Mouse (Mus musculus): Measurements from ENCODE around the gene Pik3c2a.

Gene Pik3c2a

DNA sequence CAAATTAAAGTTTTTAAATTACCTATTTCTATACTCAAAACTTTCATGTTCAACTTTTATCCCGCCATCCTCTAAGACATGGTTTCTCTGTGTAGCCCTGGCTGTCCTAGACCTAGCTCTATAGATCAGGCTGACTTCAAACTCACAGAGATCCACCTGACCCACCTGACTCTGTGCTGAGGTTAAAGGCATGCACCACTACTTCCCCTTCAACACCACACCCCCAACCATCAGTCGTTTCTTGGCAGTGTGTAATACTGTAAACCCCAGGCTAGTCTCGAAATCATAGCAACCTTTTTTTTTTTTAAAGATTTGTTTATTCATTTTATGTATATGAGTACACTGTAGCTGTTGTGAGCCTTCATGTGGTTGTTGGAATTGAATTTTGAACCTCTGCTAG lies 50.9 kb downstream of the Pik3c2a start:
- no peak for DNase-seq (ENCODE audit: low read depth, low spot score)

DNA sequence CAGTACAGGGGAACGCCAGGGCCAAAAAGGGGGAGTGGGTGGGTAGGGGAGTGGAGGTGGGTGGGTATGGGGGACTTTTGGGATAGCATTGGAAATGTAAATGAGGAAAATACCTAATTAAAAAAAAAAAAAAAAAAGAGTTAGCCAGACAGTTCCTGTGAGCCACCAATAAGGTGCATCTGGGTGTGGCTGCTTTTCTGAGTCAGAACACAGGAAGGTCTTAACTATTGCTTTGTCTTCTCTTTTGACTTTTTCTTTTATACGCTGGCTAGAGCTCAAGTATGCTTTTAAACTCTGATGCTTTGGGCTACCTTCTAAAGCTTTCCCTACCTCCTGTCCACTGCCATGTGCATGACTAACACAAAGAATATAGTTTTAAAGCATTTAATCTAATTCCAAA lies 55.9 kb downstream of the Pik3c2a start:
- peak; percentile 72 for DNase-seq (ENCODE audit: low read depth, low spot score)

- DNase-seq (ENCODE audit: low read depth, low spot score): peak; percentile 60
Observed at GRCm38 (mm10) chr7:116379181-116379580, 64.1 kb downstream of the Pik3c2a start.

GRCm38 (mm10) chr7:116374284-116374683 lies 69.0 kb downstream of the Pik3c2a start:
- DNase-seq (ENCODE audit: low read depth, low spot score): no peak

GRCm38 (mm10) chr7:116336226-116336625 lies 107.0 kb downstream of the Pik3c2a start:
- DNase-seq (ENCODE audit: low read depth, low spot score): peak; percentile 65

DNA sequence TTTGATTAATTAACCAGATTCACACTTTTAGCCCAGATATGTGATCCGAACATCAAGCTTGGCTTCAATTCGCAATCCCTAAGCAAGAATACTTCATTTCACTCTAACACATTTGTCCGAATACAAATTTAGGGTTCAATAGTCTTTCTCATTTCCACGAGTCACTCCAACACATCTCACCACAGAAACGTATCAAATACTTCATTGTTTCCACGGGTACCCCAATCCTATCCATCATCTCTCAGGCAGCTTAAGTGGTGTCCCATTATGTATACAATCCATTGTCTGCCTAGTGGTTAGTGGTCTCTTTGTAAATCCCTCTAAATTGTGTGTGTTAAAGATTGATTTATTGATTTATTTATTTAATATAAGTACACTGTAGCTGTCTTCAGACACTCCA lies 108.1 kb downstream of the Pik3c2a start:
- peak; percentile 1 for DNase-seq (ENCODE audit: low read depth, low spot score)

- no peak for DNase-seq (ENCODE audit: low read depth, low spot score)
Observed at GRCm38 (mm10) chr7:116334669-116335038, 108.6 kb downstream of the Pik3c2a start.

DNA sequence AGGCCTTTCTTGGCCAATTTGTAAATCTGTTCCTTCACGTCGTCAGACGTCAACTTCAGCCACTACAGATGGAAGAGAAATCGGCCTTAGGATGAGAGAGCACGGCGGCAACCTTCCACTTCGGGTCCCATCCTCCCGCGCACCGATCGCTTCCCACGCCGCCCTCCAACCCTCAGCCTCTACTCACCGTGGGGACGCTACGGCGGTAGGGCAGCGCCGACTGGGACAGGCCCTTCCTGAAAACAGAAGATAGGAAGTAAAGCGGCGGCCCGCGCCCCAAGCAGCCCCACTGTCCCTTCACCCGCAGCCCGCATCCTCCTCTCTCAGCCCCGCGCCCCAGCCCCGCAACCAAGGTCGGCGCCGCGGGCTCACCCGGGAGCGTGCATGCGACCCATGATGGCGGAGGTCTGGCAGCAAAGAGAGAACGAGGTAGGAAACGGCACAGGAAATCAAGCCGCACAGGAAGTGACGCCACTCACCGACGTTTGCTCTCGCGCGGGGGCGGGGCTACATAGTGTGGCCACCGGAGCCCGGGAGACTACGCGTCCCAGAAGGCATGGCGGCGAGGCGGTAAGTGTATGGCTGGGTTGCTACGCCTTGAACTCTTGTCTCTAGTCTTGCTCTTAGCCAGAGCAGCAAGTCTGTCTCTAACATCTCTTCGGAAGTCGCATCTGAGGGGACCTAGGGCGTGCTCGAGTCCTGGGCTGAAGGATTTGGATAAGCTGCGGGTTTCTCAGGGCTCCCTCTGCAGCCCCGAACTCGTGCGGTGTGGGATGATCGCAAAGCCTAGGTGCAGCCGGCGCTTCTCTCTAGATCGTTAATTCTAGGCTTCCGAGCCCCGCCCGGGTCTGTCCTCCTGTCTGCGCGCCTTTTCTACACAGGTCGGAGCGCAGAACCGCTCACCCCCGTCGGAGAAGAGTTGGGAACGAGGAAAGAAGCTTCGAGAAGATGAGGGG lies 109.3 kb downstream of the Pik3c2a start, which contains the start of gene Rps13:
Rps13 (minus strand) TSS at position 483 of the 956 bp plus-strand sequence.
- DNase-seq (ENCODE audit: low read depth, low spot score): peak; percentile 96

GRCm38 (mm10) chr7:116331246-116331645 lies 112.0 kb downstream of the Pik3c2a start:
- DNase-seq (ENCODE audit: low read depth, low spot score): no peak

GRCm38 (mm10) chr7:116329858-116330257 lies 113.4 kb downstream of the Pik3c2a start:
- DNase-seq (ENCODE audit: low read depth, low spot score): no peak

- DNase-seq (ENCODE audit: low read depth, low spot score): no peak
Observed at GRCm38 (mm10) chr7:116328777-116329176, 114.5 kb downstream of the Pik3c2a start.

GRCm38 (mm10) chr7:116327901-116328300 lies 115.3 kb downstream of the Pik3c2a start:
- DNase-seq (ENCODE audit: low read depth, low spot score): no peak

GRCm38 (mm10) chr7:116323331-116323964 lies 119.8 kb downstream of the Pik3c2a start:
- DNase-seq (ENCODE audit: low read depth, low spot score): peak; percentile 72

DNA sequence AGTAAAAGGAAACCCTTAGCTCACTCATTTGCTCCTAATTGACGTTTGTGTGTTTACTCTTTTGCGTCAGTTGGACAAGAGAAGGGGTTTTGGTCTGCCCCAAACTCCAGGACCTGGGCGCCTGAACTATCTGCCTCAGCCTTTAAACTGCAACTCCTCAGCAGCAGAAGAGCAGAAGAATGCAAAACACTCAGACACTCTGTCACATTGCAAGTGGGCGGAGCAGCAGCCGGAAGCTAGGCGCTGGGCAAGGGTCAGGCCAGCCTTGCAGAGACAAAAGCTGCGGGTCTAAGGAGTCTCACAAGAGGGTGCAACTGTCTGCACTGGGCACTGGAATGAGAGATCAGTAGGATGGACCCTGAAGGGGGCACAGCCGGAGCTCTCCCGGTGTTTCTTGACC lies 133.8 kb downstream of the Pik3c2a start:
- peak; percentile 58 for DNase-seq (ENCODE audit: low read depth, low spot score)

DNA sequence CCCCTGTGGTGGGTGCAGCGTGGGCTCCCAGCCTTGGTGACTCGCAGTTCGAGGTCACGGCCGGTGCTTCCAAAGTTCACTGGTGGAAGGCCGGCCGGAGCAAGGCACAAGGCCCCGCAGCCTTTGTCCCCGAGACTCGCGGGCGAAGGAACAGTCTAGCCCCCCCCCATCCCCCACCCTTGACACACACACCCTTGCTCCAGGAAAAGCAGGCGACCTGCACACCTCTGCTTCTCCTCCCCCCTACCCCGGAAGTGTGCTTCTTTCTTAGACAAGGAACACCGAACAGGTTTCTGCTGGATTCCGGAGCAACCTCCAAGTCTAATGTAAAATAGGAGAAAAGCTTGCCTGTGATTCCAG lies 134.6 kb downstream of the Pik3c2a start:
- DNase-seq (ENCODE audit: low read depth, low spot score): peak; percentile 92

DNA sequence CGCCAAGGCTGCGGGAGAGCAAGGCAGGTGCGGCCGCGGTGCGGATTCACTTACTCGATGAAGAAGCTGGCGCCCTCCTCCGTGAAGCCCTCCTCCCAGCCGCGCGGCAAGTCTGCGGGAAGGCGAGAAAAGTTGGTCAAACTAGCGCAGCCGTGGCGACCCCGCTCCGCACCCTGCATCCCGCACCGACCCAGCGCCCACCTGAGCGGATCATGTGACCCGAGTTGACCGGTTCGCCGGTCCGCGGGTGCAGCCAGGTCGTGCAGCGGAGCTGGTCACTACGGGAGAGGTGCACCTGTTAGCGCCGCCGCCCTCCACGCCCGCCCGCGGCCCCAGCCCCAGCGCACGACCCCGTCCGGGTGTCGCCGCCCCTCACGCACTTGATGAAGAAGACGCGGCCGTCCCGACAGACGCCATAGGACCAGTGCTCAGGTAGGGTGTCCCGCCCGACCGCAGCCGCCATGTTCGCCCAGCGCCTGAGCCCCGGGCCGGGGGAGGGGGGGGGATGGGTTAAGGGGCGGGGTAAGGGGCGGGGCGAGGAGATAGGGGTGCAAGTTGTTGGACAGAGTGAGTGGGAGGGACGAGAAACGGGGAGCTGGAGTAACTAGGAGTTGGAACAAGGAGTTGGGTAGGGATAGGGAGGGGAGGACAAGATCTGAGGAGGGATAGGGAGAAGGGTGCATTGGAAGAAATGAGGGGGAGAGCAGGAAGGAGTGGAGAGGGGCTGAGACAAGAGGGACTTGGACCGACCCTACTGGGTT lies 135.2 kb downstream of the Pik3c2a start, which contains the start of gene Plekha7:
Plekha7 (minus strand) TSS at position 506 of the 761 bp plus-strand sequence.
- peak; percentile 93 for DNase-seq (ENCODE audit: low read depth, low spot score)

- peak; percentile 82 for DNase-seq (ENCODE audit: low read depth, low spot score)
Observed at GRCm38 (mm10) chr7:116307099-116307870, 136.0 kb downstream of the Pik3c2a start.

DNA sequence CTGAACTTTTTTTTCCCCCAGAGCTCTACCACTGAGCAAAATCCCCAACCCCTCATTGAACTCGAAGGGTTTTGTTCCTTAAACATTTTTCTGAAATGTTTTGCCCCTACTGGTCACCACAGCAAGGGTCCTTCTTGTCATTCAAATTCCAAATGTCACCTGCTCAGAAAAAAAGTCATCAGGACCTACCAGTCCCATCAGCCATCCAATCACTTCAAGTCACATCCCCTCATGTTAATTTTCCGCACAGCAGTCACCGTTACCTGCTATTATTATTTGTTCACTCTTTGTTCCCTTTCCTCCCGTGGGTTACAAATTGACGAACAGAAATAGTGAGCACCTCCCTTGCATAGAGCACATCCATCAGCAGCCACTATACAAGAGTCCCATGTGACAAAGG lies 136.6 kb downstream of the Pik3c2a start:
- DNase-seq (ENCODE audit: low read depth, low spot score): peak; percentile 86

DNA sequence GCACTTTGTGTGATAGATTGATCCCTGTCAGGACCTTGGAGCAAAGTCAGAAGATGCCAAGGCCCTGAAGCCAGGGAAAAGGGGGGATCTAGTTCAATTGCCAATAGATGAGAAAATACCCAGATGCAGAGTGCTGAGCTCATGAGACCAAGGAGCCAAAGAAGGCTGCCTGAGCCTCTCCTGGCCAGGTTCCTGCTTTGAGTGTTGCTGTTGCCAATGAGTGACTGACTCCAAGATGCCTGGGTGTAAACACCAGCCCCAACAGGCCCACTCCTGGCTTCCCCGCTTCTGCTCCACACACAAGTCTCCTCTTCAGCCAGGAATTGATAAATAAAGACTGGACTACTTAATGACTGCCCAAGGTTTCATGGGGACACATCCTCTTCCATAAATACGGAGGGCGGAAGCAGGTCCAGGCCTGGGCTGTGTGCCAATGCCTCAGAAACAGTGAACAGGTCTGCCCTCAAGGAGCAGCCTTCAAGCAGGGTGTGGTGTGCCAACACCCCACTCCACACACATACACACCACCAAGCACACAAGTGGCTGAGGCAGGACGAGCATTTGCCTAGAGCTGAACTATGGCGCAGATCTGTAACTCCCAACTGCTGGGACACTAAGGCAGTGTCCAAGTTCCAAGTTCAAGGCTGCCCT lies 141.5 kb downstream of the Pik3c2a start:
- DNase-seq (ENCODE audit: low read depth, low spot score): peak; percentile 9

GRCm38 (mm10) chr7:116301144-116301543 lies 142.1 kb downstream of the Pik3c2a start:
- DNase-seq (ENCODE audit: low read depth, low spot score): peak; percentile 91

- DNase-seq (ENCODE audit: low read depth, low spot score): peak; percentile 0
Observed at GRCm38 (mm10) chr7:116298851-116299250, 144.4 kb downstream of the Pik3c2a start.
